Mouse (Mus musculus) thymus, adult 2 months (tissue): ENCODE data around the gene Wdr95.

Source experiments
- CTCF ChIP-seq: fragments of 200-500 bp; IDR thresholded peaks from 2 replicates; pipeline ENCODE4 v1.5.1; 2012; ENCODE audit warnings: mild to moderate bottlenecking, control low read depth, low read length, moderate library complexity, borderline replicate concordance; ENCODE audit not compliant: control insufficient read depth, poor library complexity, insufficient read depth; ENCODE audit errors: extremely low read depth
- POLR2A ChIP-seq: fragments of 200-500 bp; IDR thresholded peaks from 2 replicates; pipeline ENCODE4 v1.6.1; 2012; ENCODE audit warnings: mild to moderate bottlenecking, low read length, control low read depth, moderate library complexity; ENCODE audit not compliant: control insufficient read depth, poor library complexity, insufficient read depth; ENCODE audit errors: extremely low read depth

GRCm38 (mm10) chr5:149583507-149583906, 55.0 kb downstream of the Wdr95 start:
- TF ChIP-seq CTCF (no peak), POLR2A (no peak)
